Mouse (Mus musculus) neural tube, embryonic 14.5 days (tissue): Measurements from ENCODE around the gene Usp42. TPM values are rescaled to one million over a fixed set of nuclear protein-coding genes. Genes with fewer than 3 reads are reported as not detected.

ENCODE experiments used
- ATAC-seq: fragments of 200-750 bp; cut with Nextera tagmentation; 2 replicates; pipeline ENCODE4 v1.8.0; 2017; ENCODE audit warnings: low read depth, mild to moderate bottlenecking, moderate TSS enrichment, moderate library complexity
- H3K27ac ChIP-seq: fragments of 300-500 bp; sonication (generic); 2 replicates; pipeline ENCODE4 v1.5.1; 2014; ENCODE audit warnings: low read depth, mild to moderate bottlenecking, control low read depth, low read length, moderate library complexity, mixed read lengths
- H3K27me3 ChIP-seq: fragments of 300-500 bp; sonication (generic); 2 replicates; pipeline ENCODE4 v1.6.1; 2014; ENCODE audit warnings: low read length; ENCODE audit not compliant: control insufficient read depth, insufficient read depth
- H3K36me3 ChIP-seq: fragments of 300-500 bp; sonication (generic); 2 replicates; pipeline ENCODE4 v1.6.1; 2014; ENCODE audit warnings: low read length, mixed read lengths; ENCODE audit not compliant: control insufficient read depth, insufficient read depth
- H3K4me1 ChIP-seq: fragments of 300-500 bp; sonication (generic); 2 replicates; pipeline ENCODE4 v1.6.1; 2014; ENCODE audit warnings: low read length; ENCODE audit not compliant: control insufficient read depth, insufficient read depth
- H3K4me2 ChIP-seq: fragments of 300-500 bp; sonication (generic); 2 replicates; pipeline ENCODE4 v1.6.1; 2014; ENCODE audit warnings: mild to moderate bottlenecking, low read depth, low read length, control low read depth
- H3K4me3 ChIP-seq: fragments of 300-500 bp; sonication (generic); 2 replicates; pipeline ENCODE4 v1.5.1; 2014; ENCODE audit warnings: low read depth, low read length, control low read depth, mixed read lengths
- H3K9ac ChIP-seq: fragments of 300-500 bp; sonication (generic); replicated peaks from 2 replicates; pipeline ENCODE4 v1.6.1; 2014; ENCODE audit warnings: low read depth, mild to moderate bottlenecking, control low read depth, low read length, mixed read lengths
- H3K9me3 ChIP-seq: fragments of 300-500 bp; sonication (generic); 2 replicates; pipeline ENCODE4 v1.6.1; 2016; ENCODE audit warnings: low read length; ENCODE audit not compliant: control insufficient read depth
- WGBS: fragments of 180-500 bp; shearing (Covaris S2); extraction: QIAGEN DNeasy Blood & Tissue Kit; methylation state at CpG from one replicate; pipeline ENCODE4 v1.1.7; 2014; 5-methylcytosine and 5-hydroxymethylcytosine counted together
- polyA plus RNA-seq: library from polyadenylated mRNA; unstranded; fragments of >200 nt; fragmentation: Nextera tagmentation; extraction: Ambion mirVana; gene quantifications from 2 replicates; pipeline ENCODE4 v1.2.1, GENCODE M21; 2014

The Usp42 gene
- polyA plus RNA-seq, 1 experiment from 2014 or later: 30.6 TPM

DNA sequence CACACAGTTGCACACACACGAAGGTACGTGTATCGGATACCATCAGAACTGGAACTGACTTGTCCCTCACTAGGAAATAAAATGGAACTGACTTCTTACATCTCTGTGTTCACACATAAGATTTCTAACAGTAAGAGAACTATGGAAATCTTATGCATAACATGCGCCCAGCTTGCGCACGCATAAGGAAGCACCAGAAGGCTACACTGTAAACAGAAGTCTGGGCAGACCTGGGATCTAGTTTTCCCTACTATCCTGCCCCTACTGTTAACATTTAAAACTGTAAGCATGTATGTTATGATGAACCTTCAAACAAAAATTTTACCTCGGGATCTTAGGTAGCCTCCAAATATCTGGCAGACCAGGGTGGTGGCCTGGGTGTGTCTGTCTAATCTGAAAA, 10.1 kb downstream of the Usp42 start:
- no peaks in the 10 kb centered on the region for H3K9me3 ChIP-seq
- H3K4me1 ChIP-seq: no peaks in the 10 kb centered on the region

DNA sequence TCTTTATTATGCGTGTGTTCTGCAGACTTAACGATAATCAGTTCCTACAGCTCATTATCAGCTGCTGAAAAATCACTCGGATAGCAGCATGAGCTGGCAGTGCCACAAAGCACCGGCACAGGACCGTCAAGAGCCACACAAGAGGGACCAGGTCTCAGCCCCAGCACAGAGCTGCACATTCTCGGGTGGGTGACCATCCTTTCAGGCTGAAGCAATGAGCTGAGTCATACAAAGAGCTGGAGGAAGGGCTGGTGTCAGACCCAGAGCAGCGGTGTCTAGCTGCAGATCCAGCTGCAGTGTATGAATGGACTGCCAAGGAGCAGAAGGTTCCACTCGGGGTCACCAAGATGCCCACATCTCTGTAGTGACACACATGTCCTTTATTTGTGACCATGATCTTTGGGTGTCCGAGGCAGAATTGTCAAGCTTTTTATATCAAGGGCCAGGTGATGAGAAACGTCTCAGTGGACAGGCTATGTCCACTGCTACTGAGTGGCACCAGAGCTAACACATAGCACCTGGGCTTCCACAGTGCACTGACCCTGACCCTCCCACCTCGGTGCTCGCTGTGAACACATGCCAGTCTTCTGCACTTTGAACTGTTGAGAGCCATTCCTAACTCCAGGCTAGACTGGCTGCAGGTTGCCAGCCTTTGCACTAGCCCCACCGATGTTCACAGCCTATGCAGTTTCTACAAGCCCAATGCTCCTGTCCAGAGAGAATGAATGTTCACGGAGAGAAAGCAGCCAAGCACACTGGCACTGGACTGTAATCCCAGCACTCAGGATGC, 19.9 kb downstream of the Usp42 start:
- Histone ChIP-seq H3K4me3 (no peak overlapping the region), H3K9me3 (no peaks in the 10 kb centered on the region), H3K4me2 (no peak overlapping the region), H3K36me3 (peaks cover 69% of the 10 kb centered on the region), H3K9ac (no peak overlapping the region), H3K27ac (no peak overlapping the region), H3K4me1 (no peaks in the 10 kb centered on the region), H3K27me3 (no peaks in the 10 kb centered on the region)
- 88% methylated on average over 14 of the region's 14 CpGs for WGBS
- ATAC-seq: no peak

More for the DNA sequence above, 10.1 kb downstream of the Usp42 start:
- ATAC-seq: no peak
- Histone ChIP-seq H3K9ac (no peak overlapping the region), H3K27ac (no peak overlapping the region), H3K36me3 (peaks cover 79% of the 10 kb centered on the region), H3K4me2 (no peak overlapping the region), H3K27me3 (no peaks in the 10 kb centered on the region), H3K4me3 (no peak overlapping the region)
- 97% methylated on average over 7 of the region's 7 CpGs for WGBS

DNA sequence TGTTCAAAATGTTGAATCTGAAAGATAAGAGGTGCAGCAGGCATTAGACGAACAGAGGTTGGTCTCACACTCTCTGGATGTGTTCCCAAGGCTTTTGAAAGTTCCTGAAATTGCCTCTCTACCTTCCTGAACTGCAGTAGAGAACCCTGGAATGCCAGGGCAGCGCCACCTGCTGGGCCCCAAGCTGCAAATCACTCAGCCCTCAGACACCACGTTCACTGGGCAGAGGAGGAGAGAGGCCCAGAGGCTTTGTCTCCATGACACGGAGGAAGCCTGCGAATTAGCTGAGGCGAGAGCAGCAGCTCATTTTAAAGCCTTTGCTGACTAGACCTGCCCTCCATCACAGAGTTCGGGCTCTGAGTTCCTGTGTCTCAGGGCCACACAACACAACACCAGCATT, 20.8 kb downstream of the Usp42 start:
- Histone ChIP-seq H3K36me3 (peaks cover 60% of the 10 kb centered on the region), H3K27ac (no peak overlapping the region), H3K4me1 (no peaks in the 10 kb centered on the region), H3K9me3 (no peaks in the 10 kb centered on the region), H3K4me2 (no peak overlapping the region), H3K4me3 (no peak overlapping the region), H3K27me3 (no peaks in the 10 kb centered on the region), H3K9ac (no peak overlapping the region)
- peak; percentile 88 for ATAC-seq
- WGBS: 8% methylated on average over 7 of the region's 7 CpGs

DNA sequence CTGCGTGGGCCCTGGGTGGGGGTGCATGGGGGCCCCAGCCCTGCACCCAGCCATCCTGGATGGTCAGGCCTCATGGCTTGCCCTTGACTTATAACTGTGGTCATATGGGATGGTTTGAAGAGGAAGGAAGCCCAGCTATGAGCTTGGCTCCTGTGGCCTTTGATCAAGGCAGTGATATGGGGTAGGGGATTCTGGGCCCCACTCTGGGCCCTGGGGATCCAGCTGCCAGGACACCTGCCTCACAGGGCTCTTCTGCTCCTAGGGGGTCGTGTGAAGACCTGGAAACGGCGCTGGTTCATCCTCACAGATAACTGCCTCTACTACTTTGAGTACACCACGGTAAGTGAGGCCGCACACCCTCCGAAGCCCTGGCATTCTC, 25.3 kb downstream of the Usp42 start:
- Histone ChIP-seq H3K36me3 (peaks cover 33% of the 10 kb centered on the region), H3K4me2 (no peak overlapping the region), H3K27me3 (no peaks in the 10 kb centered on the region), H3K4me3 (no peak overlapping the region), H3K27ac (no peak overlapping the region), H3K4me1 (no peaks in the 10 kb centered on the region), H3K9ac (no peak overlapping the region), H3K9me3 (no peaks in the 10 kb centered on the region)
- WGBS: 91% methylated on average over 7 of the region's 7 CpGs
- no peak for ATAC-seq

DNA sequence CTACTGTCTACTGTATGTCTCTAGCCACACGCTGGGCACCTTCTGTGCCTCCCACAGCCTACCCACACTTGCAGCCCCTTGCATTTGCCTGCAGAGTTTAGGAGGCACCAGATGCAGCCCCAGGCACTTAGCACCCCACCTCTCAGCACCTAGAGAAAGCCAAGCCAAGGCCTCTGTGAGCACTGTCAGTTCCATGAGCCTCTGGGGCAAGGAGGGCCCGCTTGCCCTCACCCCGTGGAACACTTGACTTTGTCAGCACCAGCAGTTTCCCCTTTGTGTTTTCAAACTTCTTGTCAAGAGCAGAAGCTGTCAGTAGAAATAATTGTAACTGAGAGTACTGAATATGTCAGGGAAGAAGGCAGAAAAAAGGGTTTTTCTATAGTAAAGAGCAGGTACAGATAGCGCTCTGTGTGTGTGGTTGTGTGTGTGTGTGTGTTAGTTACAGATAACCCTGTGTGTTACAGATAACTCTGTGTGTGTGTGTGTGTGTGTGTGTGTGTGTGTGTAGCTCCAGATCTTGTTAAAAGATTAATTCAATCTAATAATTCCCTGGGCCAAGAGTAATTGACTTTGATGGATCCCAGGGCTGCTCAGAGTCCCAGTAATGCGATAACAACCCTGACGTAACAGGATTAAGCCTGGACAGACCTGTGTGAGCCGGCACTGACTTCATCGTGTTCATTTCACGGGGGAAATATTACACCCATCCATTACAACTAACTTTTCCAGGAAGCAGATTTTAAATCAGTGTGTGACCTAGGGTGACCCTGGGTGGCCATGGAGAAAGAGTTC, 25.9 kb downstream of the Usp42 start:
- ATAC-seq: no peak
- WGBS: 83% methylated on average over 9 of the region's 9 CpGs
- H3K9ac ChIP-seq: no peak overlapping the region

DNA sequence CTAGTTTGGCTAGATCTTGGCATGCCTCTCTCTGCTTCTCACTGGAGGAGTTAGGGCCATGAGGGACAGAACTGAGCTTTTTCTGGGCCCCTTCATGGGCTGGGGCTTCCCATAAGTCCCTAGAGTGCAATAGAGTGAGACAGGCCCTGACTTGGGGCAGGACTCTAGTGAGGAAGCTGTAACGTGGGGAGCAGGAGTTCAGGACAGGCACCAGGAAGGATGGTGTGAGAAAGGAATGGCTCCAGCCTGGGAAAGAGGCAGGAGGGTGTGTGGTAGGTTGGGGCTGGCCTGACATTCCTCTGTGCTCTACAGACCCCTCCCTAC, 26.5 kb downstream of the Usp42 start:
- H3K9ac ChIP-seq: no peak overlapping the region
- H3K4me3 ChIP-seq: no peak overlapping the region
- H3K4me2 ChIP-seq: no peak overlapping the region
- no peak for ATAC-seq
- H3K36me3 ChIP-seq: peaks cover 31% of the 10 kb centered on the region
- H3K4me1 ChIP-seq: no peaks in the 10 kb centered on the region
- no peaks in the 10 kb centered on the region for H3K27me3 ChIP-seq
- H3K9me3 ChIP-seq: no peaks in the 10 kb centered on the region
- H3K27ac ChIP-seq: no peak overlapping the region
- WGBS: 53% methylated on average over 1 of the region's 1 CpGs

More for the DNA sequence above, 25.9 kb downstream of the Usp42 start:
- H3K4me3 ChIP-seq: no peak overlapping the region
- H3K27ac ChIP-seq: no peak overlapping the region
- peaks cover 34% of the 10 kb centered on the region for H3K36me3 ChIP-seq
- H3K4me1 ChIP-seq: no peaks in the 10 kb centered on the region
- no peaks in the 10 kb centered on the region for H3K9me3 ChIP-seq
- no peaks in the 10 kb centered on the region for H3K27me3 ChIP-seq
- H3K4me2 ChIP-seq: no peak overlapping the region

DNA sequence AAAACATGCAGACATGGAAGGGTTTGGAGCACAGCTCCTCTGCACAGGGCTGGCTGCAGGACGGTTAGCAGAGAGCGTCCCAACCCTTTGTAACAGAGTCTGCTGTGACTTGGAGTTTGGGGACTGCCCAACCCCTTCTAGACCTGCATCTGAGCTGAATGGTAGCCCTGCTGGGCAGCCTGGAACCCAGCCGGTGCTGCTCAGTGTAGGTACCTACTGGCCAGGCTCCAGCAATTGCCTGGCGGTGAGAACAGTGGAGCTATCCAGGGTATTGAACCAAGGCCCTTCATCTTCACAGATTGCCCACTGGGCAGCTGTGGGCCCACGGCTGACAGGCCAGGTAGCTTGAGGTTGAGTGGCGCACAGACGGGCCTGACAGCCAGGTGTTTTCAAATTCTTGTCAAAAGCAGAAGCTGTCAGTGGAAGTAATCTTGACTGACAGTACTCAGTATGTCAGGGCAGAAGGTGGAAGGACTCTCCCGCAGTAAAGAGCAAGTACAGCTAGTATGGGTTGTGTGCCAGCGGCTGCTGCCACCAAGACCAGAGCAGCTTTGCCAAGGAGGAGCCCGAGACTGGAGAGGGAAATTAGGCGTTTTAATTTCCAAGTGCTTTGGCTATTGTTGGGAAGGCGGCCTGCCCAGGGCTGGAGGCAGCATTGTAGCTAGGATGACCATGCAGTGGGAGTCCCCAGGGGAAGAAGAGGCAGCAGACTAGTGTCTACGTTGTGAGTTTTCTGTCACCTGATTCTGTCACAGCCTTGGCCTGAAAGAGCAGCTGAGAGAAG, 27.0 kb downstream of the Usp42 start:
- Histone ChIP-seq H3K9me3 (no peaks in the 10 kb centered on the region), H3K4me1 (no peaks in the 10 kb centered on the region), H3K9ac (no peak overlapping the region), H3K36me3 (peaks cover 31% of the 10 kb centered on the region), H3K4me2 (no peak overlapping the region), H3K27ac (no peak overlapping the region), H3K4me3 (no peak overlapping the region), H3K27me3 (no peaks in the 10 kb centered on the region)
- no peak for ATAC-seq
- 74% methylated on average over 13 of the region's 13 CpGs for WGBS

DNA sequence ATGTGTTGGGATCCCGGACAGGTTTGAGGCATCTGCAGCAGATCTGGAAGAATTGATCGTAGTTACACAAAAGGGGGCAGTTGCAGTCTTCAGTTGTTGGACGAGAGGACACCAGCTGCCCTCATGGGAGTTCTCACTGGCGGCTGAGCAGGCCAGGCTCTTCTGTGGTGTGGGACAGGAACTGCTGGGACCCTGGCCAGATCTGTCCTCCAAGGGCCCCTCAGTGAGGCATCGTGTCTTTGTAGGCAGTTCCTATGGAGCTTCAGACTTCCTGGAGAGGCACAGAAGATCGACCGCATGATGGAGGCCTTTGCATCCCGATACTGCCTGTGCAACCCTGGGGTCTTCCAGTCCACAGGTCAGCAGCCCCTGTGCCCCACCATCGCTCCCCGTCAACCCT, 31.0 kb downstream of the Usp42 start:
- ATAC-seq: no peak
- 91% methylated on average over 10 of the region's 10 CpGs for WGBS
- H3K27ac ChIP-seq: no peak overlapping the region

DNA sequence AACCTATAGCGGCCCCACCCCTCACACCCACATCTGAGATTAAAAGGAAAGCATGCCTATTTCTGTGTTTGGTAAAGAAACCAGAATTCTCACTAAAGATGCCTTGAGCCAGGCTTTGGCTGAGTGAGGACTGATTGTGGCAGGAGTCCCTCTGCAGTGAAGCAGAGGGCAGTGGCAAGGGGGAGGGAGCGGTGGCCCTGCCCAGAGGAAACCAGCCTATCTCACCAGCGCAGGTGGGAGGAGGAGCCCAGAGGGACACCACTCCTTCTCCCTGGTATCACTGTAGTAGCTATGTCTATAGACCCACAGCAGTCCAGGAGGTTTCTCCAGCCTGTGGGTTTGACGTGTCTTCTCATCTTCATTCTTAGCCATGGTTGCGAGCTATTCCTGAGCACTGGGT, 31.8 kb downstream of the Usp42 start:
- Histone ChIP-seq H3K27ac (no peak overlapping the region), H3K36me3 (peaks cover 23% of the 10 kb centered on the region), H3K27me3 (no peaks in the 10 kb centered on the region), H3K4me1 (no peaks in the 10 kb centered on the region), H3K9ac (no peak overlapping the region), H3K9me3 (no peaks in the 10 kb centered on the region), H3K4me3 (no peak overlapping the region), H3K4me2 (no peak overlapping the region)
- no peak for ATAC-seq
- WGBS: 86% methylated on average over 5 of the region's 5 CpGs

More for the DNA sequence above, 31.0 kb downstream of the Usp42 start:
- H3K4me1 ChIP-seq: no peaks in the 10 kb centered on the region
- H3K9ac ChIP-seq: no peak overlapping the region
- no peak overlapping the region for H3K4me3 ChIP-seq
- no peaks in the 10 kb centered on the region for H3K27me3 ChIP-seq
- H3K4me2 ChIP-seq: no peak overlapping the region
- H3K36me3 ChIP-seq: peaks cover 22% of the 10 kb centered on the region
- H3K9me3 ChIP-seq: no peaks in the 10 kb centered on the region
